Mouse (Mus musculus) stomach, embryonic 14.5 days (tissue): ENCODE data around the gene Ocln. TPM values are rescaled to one million over a fixed set of nuclear protein-coding genes. Genes with fewer than 3 reads are reported as not detected.

Source experiments
- ATAC-seq: fragments of 200-750 bp; cut with Nextera tagmentation; 2 replicates; pipeline ENCODE4 v1.8.0; 2017; ENCODE audit warnings: low read depth, moderate TSS enrichment; ENCODE audit not compliant: insufficient number of reproducible peaks, insufficient read depth, low FRiP score
- H3K27ac ChIP-seq: fragments of 300-500 bp; sonication (generic); 2 replicates; pipeline ENCODE4 v1.5.1; 2014; ENCODE audit warnings: mild to moderate bottlenecking, low read length, moderate library complexity, mixed read lengths
- H3K27me3 ChIP-seq: fragments of 300-500 bp; sonication (generic); 2 replicates; pipeline ENCODE4 v1.6.1; 2014; ENCODE audit warnings: low read length, control low read depth, mixed read lengths; ENCODE audit not compliant: control insufficient read depth, insufficient read depth
- H3K36me3 ChIP-seq: fragments of 300-500 bp; sonication (generic); 2 replicates; pipeline ENCODE4 v1.6.1; 2014; ENCODE audit warnings: mild to moderate bottlenecking, control low read depth, low read length, moderate library complexity, mixed read lengths; ENCODE audit not compliant: control insufficient read depth, insufficient read depth
- H3K4me1 ChIP-seq: fragments of 300-500 bp; sonication (generic); 2 replicates; pipeline ENCODE4 v1.6.1; 2014; ENCODE audit warnings: low read length, control low read depth, mixed read lengths; ENCODE audit not compliant: control insufficient read depth, insufficient read depth
- H3K4me2 ChIP-seq: fragments of 300-500 bp; sonication (generic); replicated peaks from 2 replicates; pipeline ENCODE4 v1.6.1; 2014; ENCODE audit warnings: low read depth, low read length, control low read depth
- H3K4me3 ChIP-seq: fragments of 300-500 bp; sonication (generic); 2 replicates; pipeline ENCODE4 v1.5.1; 2014; ENCODE audit warnings: low read depth, low read length, control low read depth
- H3K9ac ChIP-seq: fragments of 300-500 bp; sonication (generic); replicated peaks from 2 replicates; pipeline ENCODE4 v1.6.1; 2014; ENCODE audit warnings: low read depth, mild to moderate bottlenecking, control low read depth, low read length, moderate library complexity, mixed read lengths
- H3K9me3 ChIP-seq: fragments of 300-500 bp; sonication (generic); 2 replicates; pipeline ENCODE4 v1.6.1; 2016; ENCODE audit warnings: low read depth, low read length, control low read depth; ENCODE audit not compliant: control insufficient read depth
- WGBS: fragments of 180-500 bp; shearing (Covaris S2); extraction: QIAGEN DNeasy Blood & Tissue Kit; methylation state at CpG from one replicate; pipeline ENCODE4 v1.1.7; 2014; 5-methylcytosine and 5-hydroxymethylcytosine counted together
- polyA plus RNA-seq: library from polyadenylated mRNA; unstranded; fragments of >200 nt; fragmentation: Nextera tagmentation; extraction: Ambion mirVana; gene quantifications from 2 replicates; pipeline ENCODE4 v1.2.1, GENCODE M21; 2014

Ocln gene
- polyA plus RNA-seq, 1 experiment from 2014 or later: 54.5 TPM

DNA sequence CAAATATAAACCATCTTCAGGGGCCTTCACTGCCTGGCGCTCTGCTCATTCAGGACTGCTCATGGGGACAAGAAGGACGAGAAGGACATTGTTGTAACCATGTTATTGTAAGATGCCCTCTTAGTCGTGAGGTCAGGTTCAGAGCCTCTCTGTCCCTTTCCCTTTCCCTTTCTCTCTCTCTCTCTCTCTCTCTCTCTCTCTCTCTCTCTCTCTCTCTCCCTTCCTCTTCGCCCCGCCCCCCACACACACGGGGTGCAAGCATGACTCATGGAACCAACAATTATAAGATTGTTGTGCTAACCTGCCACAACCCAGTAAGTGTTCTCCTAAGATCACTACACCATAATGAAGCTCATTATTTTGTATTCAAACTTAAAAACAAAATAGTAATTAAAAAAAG is 29.6 kb upstream of the Ocln start:
- Histone ChIP-seq H3K36me3 (no peaks in the 10 kb centered on the region), H3K27ac (no peak overlapping the region)

DNA sequence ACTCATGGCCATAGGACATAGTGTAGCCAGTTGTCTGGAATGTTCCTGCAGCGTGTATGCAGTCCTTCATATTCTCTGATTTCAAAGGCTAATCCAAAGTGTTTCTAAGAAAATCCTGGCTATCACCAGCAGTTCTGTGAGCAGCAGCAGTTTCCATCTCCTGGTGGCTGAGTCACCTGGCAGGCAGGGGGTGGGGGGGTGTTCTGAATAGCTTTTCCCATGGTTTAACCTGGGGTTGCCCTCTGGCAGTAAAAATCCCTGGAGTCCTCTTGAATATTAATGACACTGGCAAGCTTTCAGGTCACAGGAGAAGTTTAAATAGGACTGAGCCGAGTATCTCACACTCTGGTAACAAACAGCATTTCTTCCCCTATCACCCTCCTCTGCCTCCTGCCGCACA is 29.2 kb upstream of the Ocln start:
- ATAC-seq: no peak
- H3K9ac ChIP-seq: no peak overlapping the region
- H3K9me3 ChIP-seq: no peaks in the 10 kb centered on the region
- WGBS: 19% methylated on average over 3 of the region's 3 CpGs
- H3K36me3 ChIP-seq: no peaks in the 10 kb centered on the region
- H3K27me3 ChIP-seq: no peaks in the 10 kb centered on the region
- no peaks in the 10 kb centered on the region for H3K4me1 ChIP-seq
- H3K27ac ChIP-seq: no peak overlapping the region
- no peak overlapping the region for H3K4me3 ChIP-seq
- no peak overlapping the region for H3K4me2 ChIP-seq

More for the DNA sequence above, 29.6 kb upstream of the Ocln start:
- Histone ChIP-seq H3K9me3 (no peaks in the 10 kb centered on the region), H3K4me2 (no peak overlapping the region), H3K4me3 (no peak overlapping the region), H3K4me1 (no peaks in the 10 kb centered on the region), H3K9ac (no peak overlapping the region), H3K27me3 (no peaks in the 10 kb centered on the region)
- 33% methylated on average over 6 of the region's 6 CpGs for WGBS
- no peak for ATAC-seq

DNA sequence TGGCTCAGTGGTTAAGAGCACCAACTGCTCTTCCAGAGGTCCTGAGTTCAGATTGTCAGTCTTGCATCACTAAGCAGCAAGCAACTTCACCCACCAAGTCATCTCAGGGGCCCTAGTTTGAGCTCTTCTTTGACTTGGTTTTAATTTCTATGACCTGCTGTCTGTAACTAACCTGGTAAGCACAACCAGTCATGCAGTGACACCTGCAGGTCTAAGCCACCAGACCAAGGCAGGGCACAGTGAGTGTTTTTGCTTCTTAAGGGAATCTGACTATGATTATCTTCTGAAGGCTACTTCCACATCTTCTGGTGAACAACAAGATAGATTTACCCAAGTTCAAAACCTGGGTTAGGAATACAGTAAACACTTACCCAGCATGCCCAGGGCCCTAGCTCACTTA is 27.4 kb upstream of the Ocln start:
- Histone ChIP-seq H3K4me2 (no peak overlapping the region), H3K36me3 (no peaks in the 10 kb centered on the region), H3K9me3 (no peaks in the 10 kb centered on the region), H3K27me3 (no peaks in the 10 kb centered on the region), H3K27ac (no peak overlapping the region), H3K9ac (no peak overlapping the region), H3K4me3 (no peak overlapping the region), H3K4me1 (no peaks in the 10 kb centered on the region)
- no peak for ATAC-seq

DNA sequence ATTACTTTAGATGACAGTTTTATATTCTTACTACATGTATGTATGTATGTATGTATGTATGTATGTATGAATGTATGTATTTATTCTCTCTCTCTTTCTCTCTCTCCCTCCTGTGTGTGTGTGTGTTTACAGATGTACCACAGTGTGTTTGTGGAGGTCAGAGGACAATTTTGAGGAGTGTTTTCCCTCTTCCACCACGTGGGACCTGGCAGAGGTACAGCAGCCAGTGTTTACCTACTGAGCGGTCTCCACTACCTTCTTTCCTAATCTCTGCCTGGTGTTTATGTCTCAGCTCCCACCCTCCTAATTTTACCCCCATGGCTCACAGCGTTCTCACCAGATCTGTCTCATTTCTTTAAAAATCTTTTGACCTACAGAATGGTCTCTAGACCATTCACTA is 26.7 kb upstream of the Ocln start:
- H3K4me2 ChIP-seq: no peak overlapping the region
- H3K4me1 ChIP-seq: no peaks in the 10 kb centered on the region
- no peak overlapping the region for H3K9ac ChIP-seq
- no peak overlapping the region for H3K4me3 ChIP-seq
- H3K36me3 ChIP-seq: no peaks in the 10 kb centered on the region
- no peaks in the 10 kb centered on the region for H3K27me3 ChIP-seq
- no peaks in the 10 kb centered on the region for H3K9me3 ChIP-seq
- no peak for ATAC-seq
- WGBS: 35% methylated on average over 3 of the region's 3 CpGs
- no peak overlapping the region for H3K27ac ChIP-seq

DNA sequence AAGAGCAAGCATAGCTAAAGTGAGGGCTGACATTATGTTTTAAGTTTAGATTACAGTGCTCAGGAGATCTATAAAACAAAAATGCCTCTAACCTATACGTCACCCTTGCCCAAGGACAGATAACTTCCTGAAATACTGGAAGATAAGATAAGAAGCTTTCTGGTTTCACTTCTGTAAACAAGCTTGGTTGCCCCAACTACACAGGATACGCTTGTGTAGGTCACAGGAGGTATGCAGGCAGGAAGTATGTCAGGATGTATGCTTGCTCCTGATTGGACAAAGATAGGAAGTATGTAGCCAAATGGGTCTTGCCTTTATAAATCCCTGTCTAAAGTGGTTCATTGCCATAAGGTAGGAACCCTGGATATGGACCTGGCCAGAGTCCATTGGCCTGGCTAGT is 23.4 kb upstream of the Ocln start:
- no peak overlapping the region for H3K4me3 ChIP-seq
- no peak overlapping the region for H3K9ac ChIP-seq
- 0 out of 2 replicates have a peak, but pooled peaks have one; percentile 28 for ATAC-seq
- no peaks in the 10 kb centered on the region for H3K36me3 ChIP-seq
- no peak overlapping the region for H3K27ac ChIP-seq
- no peak overlapping the region for H3K4me2 ChIP-seq
- H3K4me1 ChIP-seq: no peaks in the 10 kb centered on the region
- H3K27me3 ChIP-seq: no peaks in the 10 kb centered on the region
- WGBS: 30% methylated on average over 2 of the region's 2 CpGs
- H3K9me3 ChIP-seq: no peaks in the 10 kb centered on the region

DNA sequence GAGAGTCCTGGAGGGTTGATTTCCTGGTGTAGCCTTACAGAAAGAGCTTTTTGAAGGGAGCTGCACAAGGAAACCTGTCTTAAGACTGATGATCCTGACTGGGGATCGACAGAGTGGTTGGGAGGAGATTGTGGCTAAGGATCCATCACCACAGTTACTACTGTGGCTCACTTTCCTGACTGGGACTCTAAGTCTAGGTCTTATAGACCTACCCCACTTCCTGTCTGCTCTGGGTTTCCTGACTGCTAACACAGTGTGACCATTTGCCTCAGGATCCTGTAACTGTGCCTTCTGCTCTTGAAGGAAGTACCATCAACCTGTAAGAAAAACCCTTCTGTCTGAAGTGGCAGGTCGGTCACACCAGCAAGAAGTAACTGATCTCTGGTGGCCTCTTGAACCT is 18.2 kb upstream of the Ocln start:
- H3K9me3 ChIP-seq: no peaks in the 10 kb centered on the region
- H3K4me1 ChIP-seq: no peaks in the 10 kb centered on the region
- no peak for ATAC-seq
- H3K4me2 ChIP-seq: no peak overlapping the region
- no peaks in the 10 kb centered on the region for H3K27me3 ChIP-seq
- WGBS: 71% methylated on average over 2 of the region's 2 CpGs
- no peak overlapping the region for H3K4me3 ChIP-seq
- no peaks in the 10 kb centered on the region for H3K36me3 ChIP-seq
- no peak overlapping the region for H3K9ac ChIP-seq
- H3K27ac ChIP-seq: no peak overlapping the region

DNA sequence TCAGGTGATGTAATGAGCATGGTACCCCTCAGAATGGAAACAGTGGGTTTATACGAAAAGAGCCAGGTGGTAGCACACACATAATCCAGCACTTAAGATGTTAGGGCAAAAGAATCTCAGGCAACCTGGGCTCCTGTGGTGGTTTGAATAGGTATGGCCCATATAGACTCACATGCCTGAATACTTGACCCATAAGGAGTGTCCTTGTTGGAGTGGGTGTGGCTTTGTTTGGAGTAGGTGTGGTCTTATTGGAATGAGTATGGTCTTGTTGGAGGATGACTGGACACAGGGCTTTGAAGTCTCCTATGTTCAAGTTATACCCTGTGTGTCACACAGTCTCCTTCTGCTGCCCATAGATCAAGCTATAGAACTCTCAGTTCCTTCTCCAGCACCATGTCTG is 15.8 kb upstream of the Ocln start:
- Histone ChIP-seq H3K4me1 (no peaks in the 10 kb centered on the region), H3K36me3 (no peaks in the 10 kb centered on the region), H3K27me3 (no peaks in the 10 kb centered on the region), H3K4me2 (no peak overlapping the region), H3K9ac (no peak overlapping the region), H3K9me3 (no peaks in the 10 kb centered on the region), H3K27ac (no peak overlapping the region), H3K4me3 (no peak overlapping the region)
- 92% methylated on average over 1 of the region's 1 CpGs for WGBS
- no peak for ATAC-seq

DNA sequence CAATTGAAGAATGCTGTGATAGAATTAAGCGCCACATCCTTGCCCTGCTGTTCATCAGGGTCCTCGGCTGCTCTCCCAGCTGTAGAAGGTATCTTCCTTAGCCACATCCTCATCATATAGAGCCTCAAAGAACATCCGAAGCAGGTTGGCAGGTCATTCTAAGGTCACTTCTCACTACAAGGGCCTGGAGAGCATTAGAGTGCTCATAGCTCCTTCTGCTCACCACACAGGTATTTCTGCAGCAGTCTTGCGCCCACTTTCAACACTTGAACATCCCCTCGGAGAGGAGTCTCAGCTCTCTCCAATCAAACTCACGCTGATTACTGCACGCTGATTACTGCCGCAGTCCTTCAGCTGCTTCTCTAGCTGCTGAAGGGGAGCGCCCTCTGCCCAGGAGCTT is 6.9 kb upstream of the Ocln start:
- H3K27me3 ChIP-seq: no peaks in the 10 kb centered on the region

DNA sequence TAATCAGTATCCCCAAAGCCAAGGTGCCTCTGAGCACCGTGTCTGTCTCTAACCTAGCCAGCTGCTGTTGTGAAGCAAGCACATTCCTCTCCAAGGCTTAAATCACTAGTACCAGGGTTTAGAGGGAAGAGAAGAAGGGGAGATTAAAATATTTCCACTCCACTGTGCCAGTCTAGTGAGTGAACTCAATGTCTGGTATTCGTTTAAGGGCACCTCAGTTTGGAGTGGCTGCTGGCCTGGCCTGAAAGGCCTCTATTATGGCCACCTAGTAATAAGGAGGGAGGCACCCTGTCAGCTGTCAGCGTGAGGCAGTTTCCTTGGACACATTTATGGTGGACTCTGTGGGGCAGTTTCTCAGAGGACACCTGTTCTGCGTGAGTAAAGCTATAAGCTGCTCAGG is 4.5 kb upstream of the Ocln start:
- H3K9ac ChIP-seq: no peak overlapping the region
- 66% methylated on average over 4 of the region's 4 CpGs for WGBS
- H3K9me3 ChIP-seq: no peaks in the 10 kb centered on the region
- no peak for ATAC-seq
- H3K36me3 ChIP-seq: no peaks in the 10 kb centered on the region
- no peak overlapping the region for H3K4me3 ChIP-seq
- H3K4me1 ChIP-seq: no peaks in the 10 kb centered on the region
- H3K27ac ChIP-seq: no peak overlapping the region
- no peak overlapping the region for H3K4me2 ChIP-seq
- H3K27me3 ChIP-seq: peaks cover 13% of the 10 kb centered on the region

More for the DNA sequence above, 6.9 kb upstream of the Ocln start:
- no peak overlapping the region for H3K27ac ChIP-seq
- no peak overlapping the region for H3K4me3 ChIP-seq
- H3K9me3 ChIP-seq: no peaks in the 10 kb centered on the region
- H3K36me3 ChIP-seq: no peaks in the 10 kb centered on the region
- WGBS: 84% methylated on average over 9 of the region's 9 CpGs
- H3K9ac ChIP-seq: no peak overlapping the region
- ATAC-seq: no peak
- no peaks in the 10 kb centered on the region for H3K4me1 ChIP-seq
- no peak overlapping the region for H3K4me2 ChIP-seq
